Mouse (Mus musculus): ENCODE results near the gene Klhl22. TPM values are rescaled to one million over a fixed set of nuclear protein-coding genes. Genes with fewer than 3 reads are reported as not detected.

Klhl22 gene
- 66.6 and 67.6 TPM in 2 replicates for polyA plus RNA-seq (2012; rRNA removed; ENCODE audit: low replicate concordance)

DNA sequence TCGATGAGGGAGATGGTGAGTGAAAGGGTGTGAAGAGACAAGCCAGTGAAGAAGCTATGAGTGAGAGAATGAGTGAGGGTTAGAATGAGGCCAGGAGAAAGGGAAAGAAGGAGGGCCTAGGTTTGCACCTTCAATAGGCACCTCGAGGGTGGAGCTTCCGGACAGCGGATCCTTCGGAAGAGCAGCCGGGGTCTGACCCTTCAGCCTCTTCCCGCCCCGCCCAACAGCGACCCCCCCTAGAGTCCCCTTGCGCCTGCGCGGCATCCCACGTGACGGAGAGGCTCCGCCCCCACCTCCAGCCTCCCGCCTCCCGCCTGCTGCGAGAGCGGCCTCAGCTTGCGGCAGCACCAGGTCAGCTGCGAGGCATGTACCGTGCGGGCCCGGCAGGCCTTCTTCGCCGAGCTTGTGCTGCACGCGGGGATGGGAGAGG, at the start of gene Klhl22:
Klhl22 (plus strand) TSS at position 275 of the 430 bp plus-strand sequence.

DNA sequence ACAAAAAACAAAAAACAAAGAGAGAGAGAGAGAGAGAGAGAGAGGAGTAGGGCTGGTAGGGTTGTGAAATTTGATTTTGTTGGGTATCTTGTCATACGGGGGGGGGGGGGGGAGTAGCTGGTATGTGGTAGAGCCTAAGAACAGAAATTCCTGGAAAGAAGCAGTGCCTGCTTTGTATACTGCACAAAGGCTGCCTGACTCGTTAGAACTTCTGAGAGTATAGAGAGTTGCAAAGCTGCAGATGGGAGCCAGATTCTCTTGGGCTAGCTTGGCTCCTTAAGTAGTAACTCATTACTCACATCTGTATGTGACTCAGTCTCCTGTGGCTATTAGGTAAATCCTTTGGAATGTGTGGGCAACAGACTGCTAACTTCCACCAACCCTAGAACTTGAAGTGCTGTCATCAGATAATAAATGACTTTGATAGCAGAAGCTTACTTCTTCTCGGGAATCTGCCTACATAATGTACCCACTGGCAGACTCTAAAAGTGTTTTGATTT, 26.5 kb upstream of the Klhl22 start, which contains the start of gene Med15:
Med15 (minus strand) TSS at position 51 of the 500 bp plus-strand sequence.

DNA sequence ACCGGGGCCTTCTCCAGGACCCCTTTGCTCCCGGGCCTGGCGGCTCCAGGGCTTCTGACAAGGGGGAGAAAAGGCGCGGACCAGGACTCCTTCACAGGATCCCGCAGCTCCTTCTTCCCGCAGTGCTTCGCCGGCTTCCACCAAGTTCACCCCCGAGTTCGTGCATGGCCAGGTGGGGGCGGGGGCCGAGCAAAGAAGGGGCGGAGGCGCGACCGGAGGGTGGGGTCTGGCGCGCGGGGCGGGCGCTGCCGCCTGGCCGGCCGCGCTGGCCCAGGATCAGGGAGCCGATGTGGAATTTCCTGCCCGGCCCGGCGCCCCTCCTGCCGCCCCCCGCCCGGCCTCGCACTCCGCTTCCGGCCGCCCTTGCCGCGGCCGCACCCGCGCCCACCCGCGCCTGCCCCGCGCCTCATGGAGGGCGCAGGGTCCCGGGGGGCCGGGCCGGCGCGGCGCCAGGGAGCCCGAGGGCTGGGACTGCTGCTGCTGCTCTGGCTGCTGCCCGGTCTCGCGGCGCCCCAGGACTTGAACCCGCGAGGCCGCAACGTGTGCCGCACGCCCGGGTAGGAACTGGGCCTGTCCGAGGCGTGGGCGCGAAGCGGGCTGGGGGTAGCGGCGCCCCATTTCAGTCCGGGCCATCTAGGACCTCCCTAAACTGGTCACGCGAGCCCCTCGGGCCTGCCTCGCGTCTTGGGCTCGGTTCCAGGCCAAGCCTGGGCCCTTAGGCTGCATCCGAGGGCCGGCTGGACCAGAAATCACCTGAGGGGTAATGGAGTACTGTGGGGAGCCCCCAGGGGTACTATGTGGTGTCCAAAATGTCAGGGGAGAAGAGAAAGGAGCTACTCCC, 37.8 kb downstream of the Klhl22 start, which contains the start of gene Scarf2:
Scarf2 (plus strand) TSS at position 312 of the 841 bp plus-strand sequence.

DNA sequence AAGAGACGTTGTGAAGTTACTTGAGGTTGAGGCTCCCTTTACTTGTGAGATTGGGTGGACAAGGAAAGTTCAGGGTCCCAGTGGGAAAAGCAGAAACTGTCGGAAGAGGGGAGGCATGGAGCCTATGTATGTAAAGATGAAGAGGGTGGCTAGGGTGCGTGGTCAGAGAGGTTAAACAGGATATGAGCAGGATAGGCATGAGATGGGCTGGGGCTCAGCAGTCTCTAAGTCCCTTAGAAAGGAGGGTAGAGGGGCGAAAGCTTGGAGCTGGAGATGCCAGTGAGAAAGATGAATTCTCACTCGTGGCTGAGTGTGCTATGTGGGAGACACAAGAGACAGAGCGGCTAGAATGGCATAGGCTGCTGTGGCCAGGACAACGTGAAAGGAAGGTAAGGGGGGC, 73.4 kb downstream of the Klhl22 start, which contains the start of gene B830017H08Rik:
B830017H08Rik (plus strand) TSS at position 301 of the 400 bp plus-strand sequence.

DNA sequence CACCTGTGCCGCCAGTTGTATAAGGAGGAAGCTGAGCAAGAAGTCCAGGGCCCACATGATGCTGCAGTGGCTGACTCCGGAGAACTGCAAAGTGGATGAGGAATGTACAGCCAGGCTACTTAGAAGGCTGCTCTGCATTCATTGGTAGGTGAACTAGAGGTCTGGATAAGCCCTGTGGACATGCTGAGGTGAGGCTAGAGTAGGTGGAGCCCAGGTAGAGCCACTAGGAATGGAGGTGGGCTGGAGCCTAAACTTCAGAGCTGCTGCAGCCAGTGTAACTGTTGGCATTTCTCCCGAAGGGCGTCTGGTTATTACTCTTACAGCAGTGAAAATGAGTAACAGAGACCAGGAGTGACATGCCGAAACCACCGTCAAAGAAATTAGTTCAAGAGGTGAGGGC, 78.6 kb downstream of the Klhl22 start, which contains the start of gene Car15:
Car15 (minus strand) TSS at position 314 of the 400 bp plus-strand sequence.

Other genes starting within 250 kb of the Klhl22 start
- 63.3 and 113 TPM in 2 replicates for gene Thap7, start 228.5 kb upstream of the Klhl22 start, polyA plus RNA-seq (2012; rRNA removed; ENCODE audit: low replicate concordance)
- gene Lrrc74b, start 198.4 kb upstream of the Klhl22 start, polyA plus RNA-seq (2012; rRNA removed; ENCODE audit: low replicate concordance) = 0.39 and 2.4 TPM in 2 replicates
- 4.2 and 10.2 TPM in 2 replicates for gene P2rx6, start 197.7 kb upstream of the Klhl22 start, polyA plus RNA-seq (2012; rRNA removed; ENCODE audit: low replicate concordance)
- gene Slc7a4, start 176.4 kb upstream of the Klhl22 start, polyA plus RNA-seq (2012; rRNA removed; ENCODE audit: low replicate concordance) = 17.6 and 17.9 TPM in 2 replicates
- 59.9 and 85.5 TPM in 2 replicates for gene Smpd4, start 140.3 kb upstream of the Klhl22 start, polyA plus RNA-seq (2012; rRNA removed; ENCODE audit: low replicate concordance)
- gene Ccdc74a, start 113.1 kb upstream of the Klhl22 start, polyA plus RNA-seq (2012; rRNA removed; ENCODE audit: low replicate concordance) = 0.78 and 1.2 TPM in 2 replicates
- 107 and 152 TPM in 2 replicates for gene Med15, start 26.7 kb upstream of the Klhl22 start, polyA plus RNA-seq (2012; rRNA removed; ENCODE audit: low replicate concordance)
- 36.3 and 97.6 TPM in 2 replicates for gene Scarf2, start 37.7 kb downstream of the Klhl22 start, polyA plus RNA-seq (2012; rRNA removed; ENCODE audit: low replicate concordance)
- 0.12 TPM in 1 of 2 replicates, not detected in the other for gene B830017H08Rik, start 73.5 kb downstream of the Klhl22 start, polyA plus RNA-seq (2012; rRNA removed; ENCODE audit: low replicate concordance)
- 8.6 and 10.7 TPM in 2 replicates for gene Car15, start 78.7 kb downstream of the Klhl22 start, polyA plus RNA-seq (2012; rRNA removed; ENCODE audit: low replicate concordance)
- gene Gm20518, start 132.1 kb downstream of the Klhl22 start, polyA plus RNA-seq (2012; rRNA removed; ENCODE audit: low replicate concordance) = 1.3 and 1.9 TPM in 2 replicates
- 0.04 TPM in 2 replicates for gene Tssk1, start 134.6 kb downstream of the Klhl22 start, polyA plus RNA-seq (2012; rRNA removed; ENCODE audit: low replicate concordance)
- 134 and 177 TPM in 2 replicates for gene Dgcr2, start 138.9 kb downstream of the Klhl22 start, polyA plus RNA-seq (2012; rRNA removed; ENCODE audit: low replicate concordance)
- gene Tssk2, start 139.0 kb downstream of the Klhl22 start, polyA plus RNA-seq (2012; rRNA removed; ENCODE audit: low replicate concordance) = not detected in 2 replicates
- 25.5 and 28.3 TPM in 2 replicates for gene Ess2, start 151.7 kb downstream of the Klhl22 start, polyA plus RNA-seq (2012; rRNA removed; ENCODE audit: low replicate concordance)
- 0.10 TPM in 1 of 2 replicates, not detected in the other for gene Gsc2, start 155.4 kb downstream of the Klhl22 start, polyA plus RNA-seq (2012; rRNA removed; ENCODE audit: low replicate concordance)
- 1,302 and 1,655 TPM in 2 replicates for gene Slc25a1, start 168.6 kb downstream of the Klhl22 start, polyA plus RNA-seq (2012; rRNA removed; ENCODE audit: low replicate concordance)
- gene Vpreb2, start 220.8 kb downstream of the Klhl22 start, polyA plus RNA-seq (2012; rRNA removed; ENCODE audit: low replicate concordance) = 0.40 TPM in 1 of 2 replicates, not detected in the other

All from mammary gland, adult 2 months (tissue).